Mouse (Mus musculus) intestine, postnatal 0 days (tissue): ENCODE results near the gene Krt18. TPM values are rescaled to one million over a fixed set of nuclear protein-coding genes. Genes with fewer than 3 reads are reported as not detected.

ENCODE experiments used
- ATAC-seq: fragments of 200-750 bp; cut with Nextera tagmentation; 2 replicates; pipeline ENCODE4 v1.8.0; 2017; ENCODE audit warnings: mild to moderate bottlenecking, moderate TSS enrichment, moderate library complexity
- H3K27ac ChIP-seq: fragments of 300-500 bp; sonication (generic); 2 replicates; pipeline ENCODE4 v1.5.1; 2014; ENCODE audit warnings: mild to moderate bottlenecking, low read depth, low read length, moderate library complexity
- H3K27me3 ChIP-seq: fragments of 300-500 bp; sonication (generic); replicated peaks from 2 replicates; pipeline ENCODE4 v1.6.1; 2014; ENCODE audit warnings: low read length, mixed read lengths; ENCODE audit not compliant: control insufficient read depth, insufficient read depth
- H3K36me3 ChIP-seq: fragments of 300-500 bp; sonication (generic); 2 replicates; pipeline ENCODE4 v1.6.1; 2014; ENCODE audit warnings: mild to moderate bottlenecking, moderate library complexity; ENCODE audit not compliant: control insufficient read depth, insufficient read depth
- H3K4me1 ChIP-seq: fragments of 300-500 bp; sonication (generic); replicated peaks from 2 replicates; pipeline ENCODE4 v1.6.1; 2014; ENCODE audit warnings: antibody characterized with exemption, low read length, mixed read lengths; ENCODE audit not compliant: control insufficient read depth, insufficient read depth
- H3K4me2 ChIP-seq: fragments of 300-500 bp; sonication (generic); replicated peaks from 2 replicates; pipeline ENCODE4 v1.6.1; 2014; ENCODE audit warnings: low read depth, mild to moderate bottlenecking, moderate library complexity
- H3K4me3 ChIP-seq: fragments of 300-500 bp; sonication (generic); 2 replicates; pipeline ENCODE4 v1.5.1; 2014; ENCODE audit warnings: low read depth, low read length
- H3K9ac ChIP-seq: fragments of 300-500 bp; sonication (generic); 2 replicates; pipeline ENCODE4 v1.6.1; 2014; ENCODE audit warnings: mild to moderate bottlenecking, low read depth, low read length
- H3K9me3 ChIP-seq: fragments of 300-500 bp; sonication (generic); 2 replicates; pipeline ENCODE4 v1.6.1; 2016; ENCODE audit warnings: mixed run types; ENCODE audit not compliant: control insufficient read depth
- CTCF ChIP-seq: sonication (generic); IDR thresholded peaks from 2 replicates; pipeline ENCODE4 v1.5.1; 2016; ENCODE audit warnings: low read depth, mild to moderate bottlenecking, control low read depth, antibody characterized with exemption, moderate library complexity
- WGBS: fragments of 180-500 bp; shearing (Covaris S2); extraction: QIAGEN DNeasy Blood & Tissue Kit; methylation state at CpG from one replicate; pipeline ENCODE4 v1.1.7; 2014; 5-methylcytosine and 5-hydroxymethylcytosine counted together
- polyA plus RNA-seq: library from polyadenylated mRNA; unstranded; fragments of >200 nt; fragmentation: Nextera tagmentation; extraction: Ambion mirVana; gene quantifications from 2 replicates; pipeline ENCODE4 v1.2.1, GENCODE M21; 2015

Krt18 gene
- polyA plus RNA-seq, 1 experiment from 2014 or later: 368 TPM

DNA sequence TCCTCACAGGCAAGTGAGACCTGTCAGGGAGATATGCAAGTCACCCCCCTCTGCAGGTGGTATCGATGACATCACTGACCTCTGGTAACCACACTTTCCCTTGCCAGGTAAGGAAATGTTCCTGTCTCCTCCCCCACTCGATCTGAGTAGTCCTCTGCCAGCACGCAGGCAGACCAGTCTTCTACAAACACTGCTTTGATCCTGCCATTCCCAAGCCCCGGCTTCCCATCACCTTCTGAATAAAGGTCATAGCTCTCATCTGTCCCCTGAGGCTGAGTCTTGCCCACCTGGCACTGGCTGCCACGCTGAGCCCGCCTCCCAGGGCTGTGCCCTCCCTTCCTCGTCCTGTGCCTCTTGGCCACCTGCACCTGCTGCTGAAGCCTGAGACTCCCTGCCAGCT lies 11.2 kb upstream of the Krt18 start:
- 20% methylated on average over 7 of the region's 7 CpGs for WGBS
- Histone ChIP-seq H3K4me1 (peaks cover 8% of the 10 kb centered on the region), H3K36me3 (no peaks in the 10 kb centered on the region), H3K9me3 (no peaks in the 10 kb centered on the region), H3K27me3 (no peaks in the 10 kb centered on the region), H3K9ac (peak overlapping the region; percentile 26), H3K4me2 (peak overlapping the region; percentile 51), H3K4me3 (no peak overlapping the region), H3K27ac (peak overlapping the region; percentile 97)
- TF ChIP-seq CTCF: no peak
- ATAC-seq: peak; percentile 57

DNA sequence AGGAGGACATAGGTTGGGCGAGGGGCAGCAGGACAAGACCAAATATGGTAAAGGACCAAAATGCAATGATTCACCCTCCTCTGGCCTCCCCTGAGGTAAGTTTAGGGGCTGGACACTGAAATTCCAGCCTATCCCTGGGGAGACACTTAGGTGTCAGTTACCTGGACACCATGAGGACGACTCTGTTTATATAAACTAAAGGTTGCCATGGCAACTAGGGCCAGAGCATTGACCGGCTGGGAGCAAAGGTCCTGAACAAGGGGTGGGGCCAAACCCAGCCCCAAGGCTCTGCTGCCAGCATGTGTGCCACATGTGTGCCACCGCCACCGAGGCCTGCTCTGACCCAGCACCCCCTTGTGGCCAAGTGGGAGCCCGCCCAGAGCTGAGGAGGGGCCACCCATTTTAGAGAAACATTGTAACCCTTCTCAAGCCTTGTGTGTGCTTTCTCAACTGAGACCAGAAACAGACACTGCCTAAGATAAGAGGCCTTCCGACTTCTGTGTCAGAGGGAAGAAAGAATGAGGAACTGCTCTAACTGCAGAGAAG lies 10.0 kb upstream of the Krt18 start:
- Histone ChIP-seq H3K27me3 (no peaks in the 10 kb centered on the region), H3K36me3 (no peaks in the 10 kb centered on the region), H3K27ac (peak overlapping the region; percentile 97), H3K4me3 (no peak overlapping the region), H3K9me3 (no peaks in the 10 kb centered on the region), H3K4me2 (peak overlapping the region; percentile 51), H3K9ac (0 out of 2 replicates have a peak overlapping the region, but pooled peaks have one; percentile 26), H3K4me1 (peaks cover 8% of the 10 kb centered on the region)
- TF ChIP-seq CTCF: peak; percentile 92
- ATAC-seq: peak; percentile 79
- 6% methylated on average over 7 of the region's 7 CpGs for WGBS

DNA sequence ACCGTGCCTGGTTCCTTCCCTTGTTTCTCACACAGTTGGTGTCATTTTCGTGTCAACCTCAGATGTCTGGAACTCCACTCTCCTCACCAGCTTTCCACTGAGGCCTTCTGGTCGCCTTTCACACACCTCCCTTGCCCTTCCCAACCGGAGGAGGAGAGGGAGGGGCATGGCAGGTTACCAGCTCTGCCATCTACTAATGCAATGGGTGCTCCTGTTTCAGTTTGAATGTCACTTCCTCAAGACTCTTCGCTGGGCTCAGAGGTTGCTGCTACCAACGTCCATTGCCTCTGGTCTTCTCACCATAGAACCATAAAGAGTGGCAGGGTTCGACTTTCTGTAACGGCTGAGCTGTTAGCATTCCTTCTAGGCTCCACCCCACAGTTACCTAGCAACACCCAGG lies 5.5 kb upstream of the Krt18 start:
- no peak overlapping the region for H3K9ac ChIP-seq
- TF ChIP-seq CTCF: no peak
- H3K4me2 ChIP-seq: no peak overlapping the region
- no peaks in the 10 kb centered on the region for H3K9me3 ChIP-seq
- WGBS: 19% methylated on average over 8 of the region's 8 CpGs
- no peak for ATAC-seq
- H3K4me1 ChIP-seq: no peaks in the 10 kb centered on the region; the same call in 1 of the 2 replicates
- no peak overlapping the region for H3K27ac ChIP-seq
- no peak overlapping the region for H3K4me3 ChIP-seq
- no peaks in the 10 kb centered on the region for H3K36me3 ChIP-seq
- H3K27me3 ChIP-seq: no peaks in the 10 kb centered on the region

DNA sequence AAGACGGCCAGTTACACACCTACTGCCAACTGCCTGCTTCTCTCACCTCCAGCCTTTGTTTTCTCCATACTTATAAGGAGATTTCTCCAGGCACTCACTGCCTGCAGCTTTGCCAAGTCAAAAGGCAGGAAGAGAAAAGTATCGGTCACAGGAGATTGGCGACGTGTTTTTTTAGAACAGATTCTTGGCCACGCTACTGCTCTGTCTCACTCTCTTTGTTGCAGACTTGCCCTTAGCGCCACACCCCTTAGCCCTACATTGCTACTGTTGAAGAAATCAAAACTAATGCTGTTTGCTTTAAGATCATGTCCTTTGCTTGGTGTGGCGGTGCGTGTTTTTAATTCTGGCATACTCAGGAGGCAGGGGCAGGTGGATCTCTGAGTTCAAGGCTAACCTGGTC lies 4.1 kb upstream of the Krt18 start:
- Histone ChIP-seq H3K4me2 (no peak overlapping the region), H3K9me3 (no peaks in the 10 kb centered on the region), H3K36me3 (no peaks in the 10 kb centered on the region), H3K9ac (no peak overlapping the region), H3K4me1 (no peaks in the 10 kb centered on the region; the same call in 1 of the 2 replicates), H3K27ac (no peak overlapping the region), H3K4me3 (no peak overlapping the region), H3K27me3 (no peaks in the 10 kb centered on the region)
- WGBS: 34% methylated on average over 8 of the region's 8 CpGs
- ATAC-seq: no peak
- TF ChIP-seq CTCF: no peak

DNA sequence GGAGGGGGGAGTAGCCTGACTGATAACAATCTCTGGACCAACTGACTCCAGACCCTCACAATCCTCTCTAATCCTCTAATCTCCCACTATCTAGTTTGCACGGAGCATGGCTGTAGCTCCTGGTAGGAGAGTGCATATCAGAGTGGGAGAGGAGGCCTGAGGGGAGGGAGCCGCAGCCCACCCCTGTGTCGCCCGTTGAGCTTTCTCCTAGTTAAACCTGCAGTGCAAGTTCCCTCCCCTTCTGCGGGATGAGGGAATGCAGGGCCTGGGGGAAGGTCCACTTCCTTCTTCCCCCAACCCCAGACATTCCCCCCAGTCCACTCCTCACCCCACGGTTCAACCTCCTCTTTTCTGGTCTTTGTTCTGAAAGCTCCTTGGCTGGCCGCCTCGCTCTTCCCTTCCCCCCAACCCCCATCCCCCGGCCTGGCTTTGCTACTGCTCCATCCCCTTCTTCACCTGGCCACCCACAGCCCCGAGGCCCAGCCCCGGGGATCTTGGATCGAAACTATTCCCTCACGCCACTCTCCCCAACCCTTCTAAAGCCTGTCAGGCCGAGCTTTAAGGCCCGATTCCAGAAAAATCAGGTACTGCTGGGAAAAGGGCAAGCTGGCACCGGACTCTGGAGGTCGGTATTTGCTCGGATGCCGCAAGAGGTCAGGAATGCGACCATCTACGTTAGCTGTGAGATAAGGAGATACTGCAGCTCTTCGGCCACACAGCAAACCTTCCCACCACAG lies 2.7 kb upstream of the Krt18 start:
- no peak for ATAC-seq
- no peak for TF ChIP-seq CTCF

DNA sequence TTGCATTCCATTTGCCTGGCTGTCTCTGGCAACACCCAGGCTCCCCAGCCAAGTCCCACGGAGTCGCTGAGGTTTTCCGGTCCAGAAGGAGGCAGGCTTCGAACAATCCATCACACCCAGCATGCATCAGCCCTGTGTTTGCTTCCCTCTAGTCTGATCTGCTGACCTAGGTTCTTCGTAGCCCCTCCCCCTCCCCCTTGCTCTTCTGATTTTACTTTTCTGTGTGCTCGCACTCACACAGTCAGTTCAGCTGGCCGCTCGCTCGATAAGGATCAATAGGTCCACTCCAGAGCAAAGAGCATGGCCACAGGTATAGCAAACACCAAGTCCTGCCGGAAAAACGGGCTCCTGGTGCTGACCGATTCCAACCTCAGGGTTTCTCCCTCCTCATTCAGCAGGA lies 1.6 kb upstream of the Krt18 start:
- WGBS: 25% methylated on average over 12 of the region's 12 CpGs

More for the DNA sequence above, 2.7 kb upstream of the Krt18 start:
- Histone ChIP-seq H3K27ac (no peak overlapping the region), H3K36me3 (peaks cover under 1% of the 10 kb centered on the region; the same call in 1 of the 2 replicates), H3K9me3 (no peaks in the 10 kb centered on the region), H3K27me3 (no peaks in the 10 kb centered on the region), H3K4me2 (peak overlapping the region; percentile 57), H3K9ac (no peak overlapping the region; the same call in 1 of the 2 replicates), H3K4me1 (peaks cover 4% of the 10 kb centered on the region; the same call in 1 of the 2 replicates), H3K4me3 (no peak overlapping the region)
- whole genome bisulfite sequencing: 14% methylated on average over 22 of the region's 22 CpGs

More for the DNA sequence above, 1.6 kb upstream of the Krt18 start:
- H3K36me3 ChIP-seq: peaks cover 11% of the 10 kb centered on the region; the same call in 1 of the 2 replicates
- H3K9me3 ChIP-seq: no peaks in the 10 kb centered on the region
- no peak for ATAC-seq
- H3K4me1 ChIP-seq: peaks cover 4% of the 10 kb centered on the region; the same call in 1 of the 2 replicates
- TF ChIP-seq CTCF: 0 out of 2 replicates have a peak, but pooled peaks have one; percentile 5
- H3K27ac ChIP-seq: no peak overlapping the region
- H3K4me3 ChIP-seq: no peak overlapping the region
- H3K27me3 ChIP-seq: no peaks in the 10 kb centered on the region
- peak overlapping the region; percentile 43 for H3K4me2 ChIP-seq
- no peak overlapping the region for H3K9ac ChIP-seq
